Mouse (Mus musculus) frontal cortex, postnatal 25 days (tissue): ENCODE results near the gene Olfr98.
"Not testable (repeated sequence)": the region's sequence is repeated elsewhere in the genome, so short reads cannot be mapped to it uniquely, and the experiment has no call there.

Experiments
- DNase-seq, 2 experiments: peaks; one replicate each; pipeline ENCODE4 v3.0.0; 2022; ENCODE audit warnings: low spot score in 2 of 2

Olfr98 gene

DNA sequence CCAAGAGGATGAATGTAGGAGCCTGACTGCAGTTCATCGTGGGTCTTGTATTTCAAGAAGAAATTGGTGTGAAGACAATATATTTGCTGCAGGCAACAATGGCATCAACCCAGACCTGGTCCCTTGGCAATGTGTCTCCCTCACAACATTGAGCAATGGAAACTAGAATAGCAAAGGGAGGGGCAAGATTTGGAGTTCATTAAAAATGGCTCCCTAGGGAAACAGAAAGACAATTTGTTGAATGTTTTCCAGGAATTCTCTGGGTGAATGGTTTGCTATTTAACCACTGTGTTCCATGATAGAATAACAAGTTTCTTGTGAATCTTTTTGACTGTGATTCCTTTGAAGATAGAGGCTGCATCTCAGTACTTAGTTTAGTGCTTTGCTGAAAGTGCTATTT lies at the start of gene Olfr98:
Gene Olfr98 (minus strand): TSS at position 124 of the 400 bp plus-strand sequence.
- DNase-seq, result no peak

DNA sequence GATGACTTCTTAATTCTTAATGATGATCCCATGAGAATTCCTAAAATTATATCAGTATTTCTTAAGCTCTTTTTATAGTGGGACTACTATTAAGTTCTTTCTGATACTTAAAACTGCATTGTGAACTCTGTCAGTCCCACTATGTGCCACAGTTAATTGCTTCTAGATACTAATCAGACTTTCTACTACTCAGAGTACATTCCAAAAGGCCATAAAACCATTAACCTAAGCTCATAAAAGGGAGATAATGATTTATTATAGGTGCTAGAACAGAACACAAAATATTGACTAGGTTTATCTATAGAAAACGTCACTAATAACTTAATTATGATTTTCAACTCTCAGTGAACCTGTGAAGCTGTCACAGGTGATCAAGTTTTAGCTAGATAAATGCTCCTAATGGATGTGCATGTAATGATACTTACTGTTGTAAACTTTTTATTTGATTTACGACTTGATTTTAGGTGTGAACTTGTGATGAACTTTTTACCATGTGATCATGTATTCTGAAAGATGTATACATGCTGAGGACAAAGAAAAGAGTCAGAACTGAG lies 46.7 kb upstream of the Olfr98 start:
- no peak for DNase-seq

DNA sequence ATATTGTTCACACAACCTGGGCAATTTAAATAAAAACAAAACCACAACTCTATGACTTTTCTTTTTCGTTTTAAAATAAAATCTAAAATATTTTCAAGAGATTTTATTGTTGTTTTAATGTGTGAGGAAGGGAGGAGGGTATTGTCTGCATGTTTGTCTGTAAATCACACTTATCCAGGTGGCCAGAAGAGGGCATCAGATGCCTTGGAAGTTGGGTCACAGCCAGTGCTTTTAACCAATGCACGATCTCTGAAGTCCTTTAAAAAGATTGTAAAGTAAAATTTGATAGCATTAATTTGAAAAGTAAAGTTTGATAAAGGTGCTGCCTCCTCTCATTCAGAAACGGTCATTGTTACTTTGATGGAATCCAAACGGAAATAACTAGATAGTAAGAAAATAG lies 44.9 kb upstream of the Olfr98 start:
- DNase-seq, result no peak

DNA sequence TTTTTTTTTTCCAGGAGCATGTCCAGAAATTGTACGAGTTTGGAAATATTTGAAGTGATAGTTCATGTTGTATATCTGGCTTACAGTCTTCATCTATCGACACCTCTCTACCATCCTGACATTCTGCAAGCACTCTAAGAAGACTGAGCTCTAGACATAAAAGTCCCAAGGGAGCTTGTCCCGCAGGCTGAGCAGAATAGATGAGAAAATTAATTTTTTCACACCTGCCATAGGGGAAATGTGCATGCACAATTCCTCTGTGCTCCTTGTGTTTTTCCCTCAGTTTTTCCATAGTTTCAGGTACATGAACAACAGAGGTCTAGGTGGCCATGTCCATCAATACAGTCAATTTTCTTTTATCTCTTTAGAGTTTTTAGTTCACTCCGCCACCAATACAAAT lies 40.7 kb upstream of the Olfr98 start, which contains the start of gene Olfr101:
Gene Olfr101 (minus strand): TSS at position 101 of the 400 bp plus-strand sequence.
- DNase-seq, result no peak

DNA sequence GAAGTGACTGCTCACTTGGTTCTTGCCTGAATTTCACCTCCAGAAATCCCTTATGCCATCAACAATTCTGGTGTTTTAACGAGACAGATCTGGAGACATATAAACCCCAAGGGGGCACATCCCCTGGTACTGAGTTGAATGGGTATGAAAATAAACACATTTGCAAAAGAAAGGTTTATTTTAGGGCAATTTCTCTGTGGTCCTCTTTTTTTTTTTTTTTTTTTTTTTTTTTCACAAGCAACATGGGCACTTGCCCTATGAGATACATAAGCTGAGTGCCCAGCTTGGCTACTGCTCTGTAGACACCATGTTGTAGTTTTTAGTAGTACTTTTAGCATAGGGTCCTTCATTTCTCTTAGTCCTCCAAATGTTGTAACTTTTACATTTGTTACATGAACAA lies 19.8 kb upstream of the Olfr98 start, which contains the start of gene Olfr99:
Gene Olfr99 (minus strand): TSS at position 101 of the 400 bp plus-strand sequence.
- DNase-seq, result no peak

DNA sequence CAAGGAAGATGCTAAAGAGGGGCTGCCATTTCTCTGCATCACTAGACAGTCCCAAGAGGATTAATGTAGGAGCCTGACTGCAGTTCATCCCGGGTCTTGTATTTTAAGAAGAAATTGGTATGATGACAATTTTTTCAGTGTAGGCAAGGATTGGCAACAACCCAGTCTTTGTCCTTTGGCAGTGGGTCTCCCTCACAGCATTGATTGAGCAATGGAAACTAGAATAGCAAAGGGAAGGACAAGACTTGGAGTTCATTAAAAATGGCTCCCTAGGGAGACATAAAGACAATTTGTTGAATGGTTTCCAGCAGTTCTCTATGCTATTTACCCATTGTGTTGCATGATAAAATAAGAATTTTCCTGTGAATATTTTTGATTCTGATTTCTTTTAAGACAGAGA lies 16.8 kb upstream of the Olfr98 start:
- DNase-seq, result no peak

- DNase-seq, result no peak
These were observed 13.0 kb upstream of the Olfr98 start for GRCm38 (mm10) chr17:37276573-37276972.

GRCm38 (mm10) chr17:37275626-37276248 lies 12.2 kb upstream of the Olfr98 start:
- no peak for DNase-seq

GRCm38 (mm10) chr17:37270702-37271092 lies 7.1 kb upstream of the Olfr98 start:
- no peak for DNase-seq

GRCm38 (mm10) chr17:37270058-37270701 lies 6.6 kb upstream of the Olfr98 start, which contains the start of gene H2-M3:
Gene H2-M3, plus strand, starts transcription at chr17:37270220.
- DNase-seq, result peak; percentile 94 to 96

- DNase-seq, result no peak
These were observed 13.0 kb downstream of the Olfr98 start for GRCm38 (mm10) chr17:37250544-37250943.

- no peak for DNase-seq
These were observed 14.1 kb downstream of the Olfr98 start for GRCm38 (mm10) chr17:37249460-37249859.

DNA sequence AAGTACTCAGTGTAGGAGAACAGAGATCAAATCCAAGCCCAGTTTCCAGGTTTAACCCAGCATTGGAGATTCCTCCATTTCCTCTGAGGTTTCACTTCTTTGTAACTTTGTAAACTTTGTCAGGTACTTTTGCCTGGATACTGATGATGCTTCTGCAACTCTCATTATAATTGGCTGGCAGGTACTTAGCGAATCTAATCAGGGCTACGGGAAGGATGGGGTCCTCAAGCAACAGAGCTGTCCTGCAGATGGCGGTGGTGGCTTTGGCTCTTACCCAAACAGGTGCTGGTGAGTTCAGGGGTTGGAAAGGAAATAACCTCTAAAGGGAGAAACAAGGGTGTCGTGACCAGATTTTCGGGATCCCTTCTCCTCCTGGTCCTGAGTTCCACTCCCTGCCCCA lies 16.8 kb downstream of the Olfr98 start:
- DNase-seq, result peak; percentile 6 to 26

GRCm38 (mm10) chr17:37242198-37242597 lies 21.4 kb downstream of the Olfr98 start:
- DNase-seq, result no peak

DNA sequence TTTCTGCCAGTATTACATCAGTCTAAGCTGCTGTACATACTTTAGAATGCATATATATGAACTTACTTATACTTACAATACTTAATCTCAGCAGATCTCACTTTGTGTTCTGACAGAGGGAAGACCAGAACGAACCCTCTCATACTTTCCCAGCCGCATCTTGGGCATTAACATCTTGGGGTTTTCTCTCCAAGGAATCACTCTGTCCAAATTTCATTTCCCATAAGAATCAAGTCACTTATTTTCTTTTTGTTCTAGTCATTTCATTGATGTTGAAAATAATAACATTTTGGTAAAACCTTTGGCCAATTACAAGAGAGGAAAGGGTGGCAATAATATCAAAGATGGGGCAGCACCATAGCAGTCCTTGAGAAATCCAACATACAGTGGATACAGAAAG lies 26.3 kb downstream of the Olfr98 start, which contains the start of gene Olfr97:
Gene Olfr97 (minus strand): TSS at position 101 of the 400 bp plus-strand sequence.
- not testable (repeated sequence) for DNase-seq

DNA sequence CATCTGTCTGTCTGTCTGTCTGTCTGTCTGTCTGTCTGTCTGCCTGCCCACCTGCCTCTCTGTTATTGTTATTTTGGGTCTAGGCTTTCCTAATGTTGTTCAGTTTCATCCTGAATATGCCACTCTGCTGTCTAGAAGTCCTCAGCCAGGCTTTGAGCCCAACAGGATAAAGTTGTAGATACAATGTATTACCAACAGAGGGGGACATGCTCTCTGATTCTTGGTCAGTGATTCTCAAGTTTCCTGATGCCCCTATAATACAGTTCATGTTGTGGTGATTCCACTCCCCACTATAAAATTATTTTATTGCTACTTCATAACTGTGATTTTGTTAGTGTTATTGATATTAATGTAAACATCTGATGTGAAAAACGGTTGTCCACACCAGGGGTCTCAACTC lies 41.7 kb downstream of the Olfr98 start:
- DNase-seq, result no peak

DNA sequence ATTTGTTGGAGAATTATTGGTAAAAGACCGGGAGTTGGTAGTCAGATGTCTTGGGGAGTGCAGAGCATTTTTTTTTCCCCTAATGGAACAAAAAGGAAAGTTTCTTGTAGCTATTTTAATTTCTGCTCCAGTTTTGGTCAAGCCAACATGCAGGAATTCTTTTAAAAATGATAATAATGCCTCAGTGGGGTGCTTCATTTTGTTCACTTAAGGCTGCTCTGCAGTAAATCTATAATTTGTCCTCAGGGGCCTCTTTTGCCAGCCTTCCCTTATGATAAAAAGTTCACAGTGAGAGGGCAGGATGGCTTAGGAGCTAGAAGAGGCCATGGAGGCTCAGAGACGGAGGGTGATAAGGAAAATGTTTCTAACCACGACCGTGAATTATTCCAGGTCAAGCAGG lies 43.7 kb downstream of the Olfr98 start, which contains the start of gene Olfr96:
Gene Olfr96 (plus strand): TSS at position 301 of the 400 bp plus-strand sequence.
- no peak for DNase-seq

GRCm38 (mm10) chr17:37218486-37218885 lies 45.1 kb downstream of the Olfr98 start:
- DNase-seq, result no peak

- no peak for DNase-seq
These were observed 50.5 kb downstream of the Olfr98 start, which contains the start of gene Olfr95 for GRCm38 (mm10) chr17:37213018-37213417. Gene Olfr95, minus strand, starts transcription at chr17:37213118.
